Mouse (Mus musculus): ENCODE measurements at regions not wholly inside any gene's neighbourhood (a gene's known extent, or its start where the extent isn't known, plus 50 kb on each side); places are given as distances from the start of the nearest gene placed in this dataset.
A peak's percentile ranks its signal among the peaks of the same experiment; 100 is the strongest.
"Not testable (repeated sequence)": the region's sequence is repeated elsewhere in the genome, so short reads cannot be mapped to it uniquely, and the experiment has no call there.

GRCm38 (mm10) chr12:117379103-117379850 is 137.0 kb upstream of the Rapgef5 start:
- DNase-seq (ENCODE audit: low spot score) = no peak

DNA sequence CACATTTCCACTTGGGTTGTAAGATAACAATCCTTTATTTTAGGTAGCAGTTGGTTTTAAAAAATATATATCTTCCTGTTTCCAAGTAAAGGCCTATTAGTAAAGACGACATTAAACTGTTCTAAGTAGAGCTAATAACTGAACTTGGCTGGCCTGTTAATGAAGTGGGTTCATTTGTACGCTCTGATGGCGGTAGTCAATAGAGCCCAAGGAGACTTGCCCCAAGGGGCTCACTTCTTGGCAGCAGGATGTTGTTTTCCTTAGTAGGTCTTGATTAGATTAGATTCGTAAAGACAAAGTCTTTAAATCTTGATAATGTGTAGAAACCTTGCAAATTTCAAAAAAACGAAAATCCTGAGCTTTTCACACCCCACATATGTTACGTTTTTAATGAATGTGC is 135.4 kb upstream of the Rapgef5 start:
- no peak for DNase-seq (ENCODE audit: low spot score)

GRCm38 (mm10) chr12:117382727-117383126 is 133.6 kb upstream of the Rapgef5 start:
- not testable (repeated sequence) for DNase-seq (ENCODE audit: low spot score)

- peak; percentile 95 for DNase-seq (ENCODE audit: low spot score)
Observed at GRCm38 (mm10) chr12:117385072-117385666, 131.1 kb upstream of the Rapgef5 start.

- DNase-seq (ENCODE audit: low spot score) = no peak
Observed at GRCm38 (mm10) chr12:117385697-117386096, 130.6 kb upstream of the Rapgef5 start.

DNA sequence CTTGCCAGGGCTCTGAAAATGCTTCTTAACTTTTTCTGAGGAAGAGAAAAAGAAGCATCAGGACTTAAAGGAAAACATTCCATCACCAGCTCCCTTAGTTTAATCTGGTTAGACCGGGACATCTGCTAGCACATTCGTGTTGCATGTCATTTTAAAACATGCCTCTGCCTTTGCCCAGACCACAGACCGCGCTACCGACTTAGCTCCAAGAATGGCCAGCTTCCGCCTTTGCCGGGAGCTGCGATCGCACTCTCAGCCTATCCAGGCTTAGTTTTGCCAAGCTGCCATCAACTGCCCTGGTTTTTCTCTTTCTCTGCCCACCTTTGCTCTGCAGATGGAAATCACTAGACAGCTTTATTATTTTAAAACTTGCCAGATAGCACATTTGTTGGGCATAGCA is 129.3 kb upstream of the Rapgef5 start:
- no peak for DNase-seq (ENCODE audit: low spot score)

- DNase-seq (ENCODE audit: low spot score) = no peak
Observed at GRCm38 (mm10) chr12:117389516-117390347, 126.5 kb upstream of the Rapgef5 start.

DNA sequence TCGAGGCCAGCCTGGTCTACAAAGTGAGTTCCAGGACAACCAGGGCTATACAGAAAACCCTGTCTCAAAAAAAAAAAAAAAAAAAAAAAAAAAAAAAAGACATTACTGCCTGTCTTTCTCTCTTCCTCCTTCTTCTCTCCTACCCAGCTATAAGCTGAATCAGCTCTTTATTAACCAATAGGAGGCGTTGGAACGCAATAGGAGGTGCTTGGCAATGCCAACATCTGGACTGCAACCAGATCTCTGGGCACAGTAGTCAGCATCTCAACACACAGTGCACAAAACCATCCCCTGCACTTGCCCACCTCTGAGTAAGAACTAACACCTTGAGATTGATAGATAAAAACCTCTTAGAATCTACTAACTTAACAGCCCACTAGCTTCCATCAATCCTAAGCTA is 118.8 kb upstream of the Rapgef5 start:
- no peak for DNase-seq (ENCODE audit: low spot score)

- DNase-seq (ENCODE audit: low spot score) = peak; percentile 93
Observed at GRCm38 (mm10) chr12:117403513-117404156, 112.6 kb upstream of the Rapgef5 start.

DNA sequence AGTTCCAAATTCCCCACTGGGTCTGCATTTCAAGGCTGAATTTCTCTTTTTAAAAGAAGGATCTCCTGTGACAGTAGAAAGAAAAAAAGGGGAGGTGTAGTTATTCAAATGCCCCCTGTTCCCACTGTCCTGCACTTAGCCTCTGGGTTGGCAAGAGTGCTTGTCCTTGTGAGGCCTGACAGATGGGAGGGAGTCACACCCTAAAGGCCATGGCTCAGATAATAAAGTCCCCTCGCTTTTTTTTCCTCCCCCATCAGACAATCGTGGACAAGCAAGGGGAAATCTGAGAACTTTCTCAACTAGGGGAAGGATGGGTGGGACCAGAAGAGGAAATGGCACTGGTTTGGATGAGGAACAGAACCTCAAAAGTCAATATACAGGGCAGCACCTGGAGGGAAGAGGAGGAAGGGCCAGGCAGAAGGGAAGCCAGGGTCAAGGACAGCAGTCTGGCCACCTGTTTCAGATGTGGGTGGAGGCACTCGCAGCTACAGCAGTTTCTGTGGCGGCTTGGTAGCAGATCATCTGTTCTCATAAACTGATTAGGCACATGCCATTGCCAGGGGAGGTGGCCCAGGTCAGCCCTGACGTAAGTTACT is 112.0 kb upstream of the Rapgef5 start:
- DNase-seq (ENCODE audit: low spot score) = no peak

GRCm38 (mm10) chr12:117406832-117407231 is 109.4 kb upstream of the Rapgef5 start:
- DNase-seq (ENCODE audit: low spot score) = no peak

DNA sequence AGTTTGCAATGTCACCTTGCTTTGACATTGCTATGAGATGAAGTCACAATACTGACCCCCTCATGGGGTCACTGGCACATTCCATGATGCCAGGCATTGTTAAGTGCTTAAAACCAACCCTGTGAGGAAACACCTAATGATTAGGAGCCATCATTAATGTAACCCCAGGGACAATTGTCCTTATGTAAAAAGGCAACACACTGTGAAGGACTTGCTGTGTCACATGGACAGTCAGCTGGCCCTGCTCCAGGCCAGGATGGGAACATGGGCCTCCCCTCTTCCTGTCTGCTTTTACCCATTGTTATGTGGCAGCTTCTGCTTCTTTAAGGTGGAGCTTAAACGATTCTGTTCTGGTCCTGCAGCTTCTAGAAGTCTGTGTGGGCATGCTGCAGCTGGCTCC is 105.7 kb upstream of the Rapgef5 start:
- DNase-seq (ENCODE audit: low spot score) = no peak

DNA sequence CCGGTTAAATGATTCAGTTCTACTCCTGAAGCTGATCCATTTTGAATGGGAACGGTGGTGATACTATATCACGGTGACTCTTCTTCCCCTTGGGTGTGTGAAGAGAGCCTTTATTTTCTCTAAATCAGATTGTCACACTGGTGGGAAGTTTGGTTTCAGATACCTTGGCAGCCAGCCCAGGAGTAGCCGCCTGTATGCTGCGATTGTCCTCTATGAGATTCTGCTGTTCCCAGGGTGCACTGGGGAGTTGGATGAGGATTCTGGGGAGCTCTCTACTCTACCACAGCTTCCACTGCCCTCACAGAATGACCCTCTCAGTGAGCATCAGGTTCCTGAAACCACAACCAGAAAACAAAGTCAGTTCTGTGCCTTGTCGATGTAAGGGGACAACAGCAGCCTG is 104.0 kb upstream of the Rapgef5 start:
- no peak for DNase-seq (ENCODE audit: low spot score)

GRCm38 (mm10) chr12:117412779-117413505 is 103.3 kb upstream of the Rapgef5 start:
- DNase-seq (ENCODE audit: low spot score) = no peak

- DNase-seq (ENCODE audit: low spot score) = no peak
Observed at GRCm38 (mm10) chr12:117414020-117414419, 102.3 kb upstream of the Rapgef5 start.

DNA sequence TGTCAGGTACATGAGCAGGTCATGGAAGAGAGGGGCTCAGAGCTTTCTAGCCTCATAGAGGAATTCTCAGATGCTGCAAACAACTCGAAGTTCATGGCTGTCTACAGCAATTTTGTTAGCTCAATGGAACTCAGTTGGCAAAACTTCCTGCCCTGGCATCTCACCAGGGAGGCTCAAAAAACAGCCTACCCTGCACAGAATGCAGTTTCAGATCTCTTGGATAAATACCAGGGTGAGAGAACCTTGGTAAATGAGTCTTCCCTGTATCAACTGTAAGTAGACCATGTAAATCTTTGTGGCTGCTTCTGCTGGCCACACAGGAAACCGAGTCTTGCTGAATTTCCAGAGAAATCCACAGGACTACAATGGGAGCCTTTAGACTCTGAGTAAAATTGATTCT is 101.1 kb upstream of the Rapgef5 start:
- DNase-seq (ENCODE audit: low spot score) = no peak

DNA sequence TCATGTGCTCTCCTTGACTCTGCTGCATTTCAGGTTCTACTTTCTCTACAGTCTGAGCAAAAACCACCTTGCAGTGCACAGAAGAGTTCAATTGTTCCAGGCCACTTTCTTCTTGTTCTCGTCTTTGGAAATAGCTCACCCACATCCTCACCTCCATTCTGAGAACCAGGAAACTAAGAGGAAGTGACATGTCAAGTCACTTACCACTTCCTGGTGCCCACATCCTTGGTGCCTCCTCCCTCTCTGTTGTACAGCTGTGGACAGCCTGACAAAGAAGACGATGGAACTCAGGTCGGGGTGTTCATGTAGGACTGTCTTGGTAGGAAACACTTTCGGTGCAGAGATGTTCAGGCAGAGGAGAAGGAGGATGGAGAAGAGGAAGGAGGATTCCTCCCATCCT is 98.3 kb upstream of the Rapgef5 start:
- no peak for DNase-seq (ENCODE audit: low spot score)

DNA sequence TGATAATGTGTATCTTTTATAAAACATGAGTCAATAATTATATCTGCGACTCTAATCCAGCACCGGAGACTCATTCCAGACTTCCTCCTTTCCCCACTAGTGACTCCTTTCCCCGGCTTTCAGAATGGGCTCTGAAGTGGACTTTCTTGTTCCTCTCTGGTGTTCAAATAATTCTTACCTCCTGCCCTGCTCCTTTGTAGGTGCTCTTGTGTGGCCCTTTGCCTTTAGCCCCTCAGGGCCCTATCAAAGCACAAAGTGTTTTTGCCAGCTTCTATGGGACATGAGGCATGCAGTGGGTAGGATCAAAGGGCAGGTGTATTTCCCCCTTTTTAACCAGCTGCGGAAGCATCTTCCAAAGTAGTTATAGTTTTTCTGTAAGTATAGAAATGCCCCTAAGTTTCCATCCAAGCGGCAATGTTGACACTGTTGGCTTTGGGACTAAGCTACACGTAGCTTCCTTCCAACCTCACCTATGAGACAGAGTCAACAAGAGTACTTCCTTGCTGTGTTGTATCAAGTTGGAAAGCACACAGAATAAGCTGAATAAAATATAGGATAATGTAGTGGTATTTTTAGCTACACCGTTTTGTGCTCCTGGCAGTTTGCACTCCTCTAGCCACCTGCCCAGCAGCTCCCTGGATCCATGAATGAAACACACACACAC is 93.8 kb upstream of the Rapgef5 start:
- no peak for DNase-seq (ENCODE audit: low spot score)

DNA sequence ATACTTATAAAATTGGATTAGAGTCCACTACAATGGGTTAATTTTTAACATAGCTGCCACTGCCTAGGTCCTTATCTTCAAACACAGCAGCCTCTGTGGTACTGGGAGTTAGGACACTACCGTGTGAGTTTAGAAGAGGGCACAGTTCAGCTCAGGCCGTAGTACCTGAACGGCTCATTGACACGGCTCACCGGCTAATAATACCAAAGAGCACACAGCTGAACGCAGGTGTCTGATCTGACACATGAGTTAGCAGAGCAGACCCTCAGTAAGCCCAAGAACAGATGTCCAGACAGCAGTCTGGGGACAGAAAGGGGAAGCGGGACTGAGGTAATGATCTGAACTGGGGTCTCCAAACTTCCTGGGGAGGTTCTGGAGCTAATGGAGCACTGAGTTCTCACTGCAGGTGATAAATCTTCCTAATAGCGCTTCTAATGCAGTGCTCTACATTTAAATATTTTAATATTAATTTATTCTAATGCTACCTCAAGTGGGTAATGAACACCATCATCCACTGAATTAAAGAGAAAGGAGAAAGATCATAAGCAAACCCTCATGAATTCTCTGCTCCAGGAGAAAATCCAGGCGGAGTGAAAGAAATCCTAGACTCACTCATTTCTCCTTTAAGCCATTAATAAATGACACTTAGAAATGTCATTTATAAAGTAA is 90.8 kb upstream of the Rapgef5 start:
- no peak for DNase-seq (ENCODE audit: low spot score)

DNA sequence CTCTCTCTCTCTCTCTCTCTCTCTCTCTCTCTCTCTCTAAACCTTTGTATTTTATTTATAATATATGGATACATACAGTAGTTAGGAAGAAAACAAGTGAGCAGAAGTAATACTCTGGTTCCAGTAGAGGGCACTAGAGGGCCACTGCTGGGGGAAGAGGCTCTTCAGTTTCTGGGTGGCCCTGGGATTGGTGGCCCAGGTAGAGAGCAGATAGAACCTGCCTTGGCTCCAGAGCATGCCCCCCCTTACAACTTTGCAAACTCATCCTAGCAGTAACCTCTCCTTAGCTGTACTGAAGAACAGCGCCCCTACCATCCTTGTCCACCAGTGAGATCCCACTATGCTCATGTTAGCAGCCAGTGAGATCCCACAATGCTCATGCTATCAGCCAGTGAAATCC is 88.8 kb upstream of the Rapgef5 start:
- DNase-seq (ENCODE audit: low spot score) = peak; percentile 81
